Mouse (Mus musculus) v-Abl transformed pro-B cells (cell line): ENCODE measurements at regions not wholly inside any gene's neighbourhood (a gene's known extent, or its start where the extent isn't known, plus 50 kb on each side); places are given as distances from the start of the nearest gene placed in this dataset.

ENCODE experiments used
- in situ Hi-C, 2 experiments: fragments of 400-800 bp; cut with MboI; formaldehyde crosslinking; loops; one replicate each; pipeline ENCODE4 v1.15.1; 2025; ENCODE audit not compliant: unreplicated experiment in 2 of 2

DNA sequence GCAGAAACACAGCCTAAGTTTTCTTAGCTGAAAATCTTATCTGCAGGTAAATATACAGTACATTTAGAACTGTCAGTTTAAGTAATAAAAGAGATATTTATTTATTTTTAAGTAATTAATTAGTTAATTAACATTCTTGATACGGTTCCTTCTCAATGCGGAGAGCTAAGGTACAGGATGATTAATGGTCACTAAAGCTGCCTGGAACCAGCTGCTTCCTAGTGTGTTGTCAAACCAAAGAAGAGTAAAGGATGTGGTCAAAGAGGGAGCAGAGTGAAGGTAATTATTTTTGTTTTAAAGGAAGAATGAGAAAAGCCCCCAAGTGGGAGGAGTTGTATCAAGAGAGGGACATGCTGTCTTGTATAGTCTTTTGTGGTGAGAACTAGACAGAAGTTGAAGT lies 341.8 kb downstream of the Igsf11 start:
- in situ Hi-C loops: no loop called here

DNA sequence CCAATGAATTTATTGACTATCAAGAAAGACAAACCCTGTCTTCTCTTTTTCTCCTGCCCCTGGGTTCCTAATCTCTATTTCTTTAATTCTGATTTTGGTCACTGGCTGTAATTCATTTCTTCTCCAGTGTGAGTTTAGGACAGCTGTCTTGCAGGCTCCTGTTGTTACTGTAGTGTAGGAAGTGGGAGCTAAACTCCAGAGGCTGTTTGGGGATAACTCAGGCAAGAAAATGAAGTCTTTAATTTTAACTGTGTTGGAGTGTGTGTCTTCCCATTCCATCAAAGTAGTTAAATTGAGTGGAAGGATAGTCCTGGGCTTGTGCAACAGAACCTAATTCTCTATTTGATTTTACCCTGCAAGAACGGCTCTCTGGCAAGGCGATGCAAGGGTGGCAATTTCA lies 381.0 kb downstream of the Igsf11 start:
- in situ Hi-C loops: no loop called here

DNA sequence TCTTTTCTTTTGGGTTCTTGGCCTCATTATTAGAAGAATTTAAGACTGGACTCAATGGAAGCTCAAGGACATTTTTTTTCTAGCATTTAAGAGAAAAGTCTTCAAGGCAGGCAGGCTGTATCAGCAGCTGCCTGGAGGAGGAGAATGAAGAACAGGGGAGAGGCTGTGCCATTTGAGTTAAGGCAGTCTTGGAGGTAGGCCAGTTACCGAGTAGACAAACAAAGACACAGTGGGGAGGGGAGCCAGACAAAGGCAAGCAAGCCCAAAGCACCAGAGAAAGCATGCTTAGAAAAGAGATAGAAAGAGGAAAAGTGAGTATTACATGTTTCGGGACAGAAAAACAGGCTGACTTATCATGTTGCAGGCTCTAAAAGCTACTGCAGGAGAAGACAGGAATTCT lies 392.0 kb downstream of the Igsf11 start:
- in situ Hi-C loops: no loop called here

DNA sequence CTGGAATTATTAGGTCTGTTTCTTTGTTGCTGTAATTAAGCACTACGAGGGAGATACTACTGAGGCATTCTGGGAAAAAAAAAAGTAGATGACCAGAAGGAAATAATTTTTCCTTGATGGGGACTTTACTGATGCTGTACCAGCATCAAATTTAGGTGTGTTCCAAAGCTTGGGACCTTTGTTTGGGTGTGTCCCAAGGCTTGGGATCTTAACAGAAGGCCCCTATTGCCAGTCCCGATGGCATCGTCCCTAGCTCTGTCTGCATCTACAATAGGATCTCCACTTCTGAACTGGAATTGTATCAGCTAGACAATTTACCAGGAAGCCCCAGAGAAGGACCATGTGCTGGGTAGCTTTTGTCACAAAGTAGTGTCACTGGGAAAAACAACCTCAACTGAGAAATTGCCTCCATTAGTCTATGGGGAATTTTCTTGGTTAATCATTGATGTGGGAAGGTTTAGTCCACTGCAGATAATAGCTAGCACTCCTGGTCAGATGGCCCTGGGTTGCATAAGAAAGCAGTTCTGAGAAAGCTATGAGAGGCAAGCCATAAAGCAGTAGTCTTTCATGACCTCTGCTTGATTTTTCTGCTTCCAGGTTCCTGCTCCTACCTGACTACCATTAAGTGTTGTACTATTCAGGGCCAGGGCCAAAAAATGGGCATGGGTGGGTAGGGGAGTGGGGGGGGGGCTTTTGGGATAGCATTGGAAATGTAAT lies 392.7 kb downstream of the Igsf11 start:
- in situ Hi-C loops: no loop called here

DNA sequence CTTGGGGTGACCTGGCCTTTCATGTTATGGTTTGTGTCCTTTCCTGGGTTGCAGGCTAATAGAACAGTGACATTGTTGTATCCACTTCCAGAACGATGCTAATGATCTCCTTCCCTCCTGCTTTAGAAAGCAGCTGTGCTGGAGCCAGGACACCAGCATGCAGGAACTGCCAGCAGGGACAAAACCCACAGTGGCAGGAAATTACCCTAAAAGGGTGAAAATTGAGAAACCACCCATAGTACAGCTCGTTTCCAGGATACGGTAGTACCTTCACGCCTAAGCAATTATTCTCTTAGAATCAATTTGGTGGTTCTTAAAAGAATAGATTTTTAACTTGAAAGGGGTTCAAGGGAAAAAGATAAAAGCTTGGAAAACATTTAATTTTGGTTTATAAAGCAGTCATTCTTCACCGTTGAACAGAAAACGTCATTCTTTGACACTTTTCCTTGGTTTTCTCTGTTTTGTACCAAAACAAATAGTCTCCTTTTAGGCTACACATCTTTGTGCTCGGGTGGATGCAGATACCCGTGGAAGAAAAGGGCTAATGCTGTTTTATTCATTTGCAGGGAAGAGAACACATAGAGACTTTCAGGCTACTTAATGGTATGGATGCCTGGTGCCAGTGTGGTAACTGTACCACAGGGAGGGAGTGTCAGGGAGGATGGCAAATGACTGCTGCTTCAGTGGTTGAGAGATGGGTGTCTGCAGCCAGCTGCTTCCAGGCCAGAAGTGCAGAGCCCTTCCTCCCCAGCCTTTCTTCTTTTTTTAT lies 394.5 kb downstream of the Igsf11 start:
- in situ Hi-C loops: no loop called here

DNA sequence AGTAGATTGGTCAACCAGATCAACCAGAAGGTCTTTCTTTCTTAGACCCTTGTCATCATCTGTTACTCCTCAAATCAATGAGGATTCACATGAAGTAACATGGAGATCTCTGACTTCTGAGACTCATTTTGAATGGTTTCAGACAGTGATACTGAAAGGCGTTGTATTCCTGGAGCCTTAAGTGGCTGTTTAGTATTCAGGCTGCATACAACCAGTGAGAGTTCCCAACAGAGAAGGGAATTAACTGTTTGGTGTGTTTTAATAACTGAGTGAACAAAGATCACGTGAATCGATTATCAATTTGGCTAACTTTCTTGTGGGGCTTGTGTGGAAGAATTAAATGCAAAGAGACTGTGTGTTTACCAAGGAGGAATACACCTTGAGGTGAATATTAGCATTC lies 406.4 kb downstream of the Igsf11 start:
- in situ Hi-C loops: no loop called here

DNA sequence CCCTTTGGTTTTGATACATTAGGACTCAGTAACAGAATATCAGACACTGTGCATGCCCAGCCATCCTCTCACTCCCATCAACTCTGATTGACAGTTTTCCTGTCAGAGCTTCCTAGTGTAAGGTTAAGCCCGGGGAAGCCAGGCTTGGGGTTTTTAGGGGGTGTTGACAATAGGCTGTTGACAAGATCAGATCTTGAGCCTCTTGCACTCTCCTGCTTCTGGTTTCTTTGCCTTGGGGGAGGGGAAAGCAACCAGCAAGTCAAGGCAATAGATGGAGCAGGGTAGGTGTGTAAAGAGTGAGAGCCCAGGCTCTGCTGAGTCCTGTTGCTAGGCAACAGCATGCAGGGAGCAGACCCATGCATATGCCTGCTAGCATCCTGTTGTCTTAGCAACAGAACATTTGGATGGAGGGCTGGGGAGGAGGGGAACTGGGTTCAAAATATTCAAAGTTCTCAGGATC lies 410.5 kb downstream of the Igsf11 start:
- in situ Hi-C loops: loop anchor here in 1 of 2 experiments (25.0 kb wide), 2 partner anchors 1834 to 1934 kb away; no protein-coding TSS in a partner anchor

DNA sequence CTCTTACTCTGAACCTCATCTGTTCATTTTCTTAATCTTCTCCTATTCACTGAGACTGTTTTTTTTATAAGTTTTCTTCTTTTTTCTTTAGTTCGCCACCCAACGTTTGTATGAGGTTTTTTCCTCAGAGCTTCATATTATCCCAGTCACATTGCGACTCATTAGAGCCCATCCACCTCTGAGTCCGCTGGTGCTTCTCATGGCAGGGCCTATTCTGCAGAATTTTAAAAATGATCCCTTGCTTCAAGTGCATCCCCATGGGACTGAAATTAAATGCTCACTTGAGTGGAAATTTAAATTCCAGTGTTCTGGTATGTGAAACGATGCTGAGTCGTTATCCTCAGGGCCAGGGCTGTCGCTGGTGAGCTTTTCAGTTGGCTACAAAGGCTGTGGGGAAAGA lies 410.9 kb downstream of the Igsf11 start:
- in situ Hi-C loops: loop anchor here in 1 of 2 experiments (25.0 kb wide), 2 partner anchors 1834 to 1934 kb away; no protein-coding TSS in a partner anchor

DNA sequence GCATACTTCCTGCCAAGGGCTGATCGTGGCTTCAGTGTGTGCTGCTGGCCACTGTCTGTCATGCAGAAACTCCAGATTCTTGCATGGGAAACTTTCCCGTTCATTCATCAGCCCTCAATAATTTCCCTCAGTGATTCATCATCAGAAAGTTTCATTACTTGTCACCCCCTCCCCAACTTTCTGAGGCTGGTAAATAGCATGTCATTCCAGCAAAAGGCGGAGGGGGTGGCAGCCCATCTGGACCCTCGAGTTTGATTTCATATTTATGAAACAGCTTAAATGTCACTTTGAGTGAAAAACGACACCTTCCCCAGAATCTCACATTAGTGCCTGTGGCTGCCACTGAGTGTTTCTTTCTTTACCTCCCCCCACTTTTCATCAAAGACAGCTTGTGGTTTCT lies 415.5 kb downstream of the Igsf11 start:
- in situ Hi-C loops: loop anchor here in 1 of 2 experiments (25.0 kb wide), 2 partner anchors 1829 to 1929 kb away; no protein-coding TSS in a partner anchor

DNA sequence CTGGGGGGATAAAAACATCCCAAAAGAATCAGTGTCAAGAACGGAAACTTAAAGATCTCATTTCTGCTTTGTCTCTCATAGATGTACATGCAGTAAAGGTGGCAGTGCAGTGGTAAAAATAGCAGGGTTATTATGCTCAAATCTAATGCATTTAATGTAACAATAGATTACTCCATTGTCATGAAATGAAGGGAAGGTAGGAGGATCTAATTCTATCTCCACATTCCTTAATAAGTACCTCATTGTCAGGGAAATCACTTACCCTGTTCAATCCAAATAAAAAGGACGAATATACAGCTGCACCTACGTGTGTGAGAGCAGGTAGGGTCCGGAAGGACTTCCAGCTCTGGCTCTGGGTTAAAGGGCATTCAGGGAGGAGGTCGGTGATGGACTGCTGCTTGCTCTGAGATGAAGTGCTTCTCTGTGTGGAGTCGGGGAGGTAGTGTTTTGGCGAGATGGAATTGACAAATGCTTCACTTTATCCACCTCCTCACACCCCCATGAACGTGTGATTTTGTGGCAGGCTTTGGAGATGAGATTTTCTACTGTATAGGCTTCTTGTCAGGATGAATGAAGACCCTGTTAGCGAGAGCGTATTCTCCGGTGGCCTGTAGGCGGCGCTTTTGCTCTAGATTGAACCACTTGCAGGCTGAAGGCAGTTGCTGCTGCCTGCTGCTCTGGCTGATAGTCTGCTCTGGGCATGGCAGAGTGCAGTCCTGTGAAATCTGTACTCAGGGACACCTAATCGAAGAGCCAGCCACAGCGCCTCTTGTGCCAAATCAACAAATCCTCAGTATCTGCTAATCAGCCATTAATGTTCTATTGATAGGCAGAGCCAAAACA lies 424.5 kb downstream of the Igsf11 start:
- in situ Hi-C loops: loop anchor here in 1 of 2 experiments (25.0 kb wide), 2 partner anchors 1820 to 1920 kb away; no protein-coding TSS in a partner anchor

DNA sequence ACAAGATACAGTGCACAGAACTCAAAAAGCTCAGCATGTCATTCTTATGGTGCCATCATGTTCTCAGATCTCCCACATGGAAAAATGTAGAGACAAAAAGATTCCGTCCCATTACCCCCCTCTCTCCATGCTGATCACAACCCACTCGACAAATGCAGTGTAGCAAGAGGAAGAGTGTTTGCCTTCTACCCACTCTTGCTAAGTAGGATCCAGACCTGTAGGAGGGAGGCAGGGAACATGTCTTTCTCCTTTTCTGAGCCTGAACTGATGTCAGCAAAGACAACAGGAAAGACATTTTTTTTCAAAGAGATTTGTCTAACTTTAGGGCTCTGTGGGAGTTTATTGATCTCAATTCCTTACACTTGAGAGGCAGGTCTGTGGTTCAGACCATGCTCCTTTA lies 433.2 kb downstream of the Igsf11 start:
- in situ Hi-C loops: loop anchor here in 1 of 2 experiments (25.0 kb wide), 1 partner anchor 1437 kb away; no protein-coding TSS in a partner anchor

DNA sequence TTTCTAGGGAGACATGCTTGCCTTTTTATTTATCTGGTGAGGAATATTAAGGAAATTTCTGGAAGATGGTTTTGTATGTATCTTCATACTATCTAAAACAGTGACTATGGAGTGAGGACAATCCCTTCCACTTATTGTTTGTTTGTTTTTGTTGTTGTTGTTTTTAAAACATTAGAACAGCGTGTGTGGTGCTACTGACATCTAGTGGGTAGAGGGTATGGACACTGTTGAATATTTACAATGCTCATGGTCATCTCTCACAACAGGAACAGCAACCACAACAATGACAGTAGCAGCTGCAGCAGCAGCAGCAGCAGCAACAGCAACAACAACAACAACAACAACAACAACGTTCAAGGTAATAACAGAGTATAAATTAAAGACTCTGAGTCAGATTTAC lies 471.2 kb downstream of the Igsf11 start:
- in situ Hi-C loops: no loop called here

DNA sequence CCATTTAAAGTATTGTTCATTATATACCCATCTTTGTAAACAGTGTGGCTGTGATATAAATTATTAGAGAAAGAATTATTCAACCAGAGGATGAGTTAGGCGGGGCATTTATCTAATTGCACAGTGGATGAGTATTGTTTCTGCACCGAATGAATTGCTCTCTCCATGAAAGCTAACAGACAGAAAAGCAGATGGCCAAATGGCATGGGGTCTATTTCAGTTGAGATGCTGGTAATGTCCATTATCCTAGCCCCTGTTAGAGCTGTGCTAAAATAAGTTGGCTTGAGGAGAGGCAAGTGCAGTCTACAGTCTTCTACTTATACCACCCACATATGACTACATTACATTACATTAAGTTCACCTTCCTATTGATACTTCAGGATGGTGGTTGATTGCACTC lies 475.8 kb downstream of the Igsf11 start:
- in situ Hi-C loops: no loop called here

DNA sequence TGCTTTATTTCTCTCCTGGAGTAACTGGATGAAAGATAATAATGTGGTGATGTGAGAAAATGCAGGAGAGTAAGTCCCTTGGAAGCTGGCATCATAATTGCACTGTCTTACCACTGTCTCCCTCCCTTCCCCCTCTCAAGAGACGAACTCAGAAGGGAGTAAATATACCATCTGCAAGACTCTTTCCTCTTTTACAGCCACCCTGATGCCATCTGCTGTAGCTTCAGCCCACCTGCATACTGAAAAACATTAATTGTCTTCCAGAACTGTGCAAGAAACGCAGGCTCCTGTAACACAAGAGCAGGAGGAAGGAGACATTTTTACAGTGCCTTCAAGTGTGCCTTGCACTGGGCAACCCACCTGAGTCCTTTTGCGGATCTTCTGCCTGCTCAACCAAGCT lies 482.1 kb downstream of the Igsf11 start:
- in situ Hi-C loops: no loop called here

DNA sequence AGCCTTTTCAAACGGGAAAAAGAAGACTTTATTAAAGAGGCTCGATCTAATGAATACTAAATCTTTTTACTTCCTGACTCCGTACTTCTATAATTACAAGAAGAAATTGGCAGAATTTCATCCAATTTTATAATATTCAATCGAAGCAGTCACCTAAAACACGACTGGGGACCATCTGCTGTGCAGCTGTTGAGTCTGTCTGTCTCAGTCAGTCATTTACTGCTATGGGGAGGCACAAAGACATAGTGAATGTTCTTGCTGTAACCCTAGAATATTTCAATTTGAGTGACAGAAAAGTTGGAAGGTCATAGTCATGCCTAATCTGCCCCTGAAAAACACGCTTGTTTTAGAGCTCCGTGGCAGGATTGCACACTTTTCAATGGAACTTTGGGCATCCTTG lies 487.5 kb downstream of the Igsf11 start:
- in situ Hi-C loops: no loop called here

DNA sequence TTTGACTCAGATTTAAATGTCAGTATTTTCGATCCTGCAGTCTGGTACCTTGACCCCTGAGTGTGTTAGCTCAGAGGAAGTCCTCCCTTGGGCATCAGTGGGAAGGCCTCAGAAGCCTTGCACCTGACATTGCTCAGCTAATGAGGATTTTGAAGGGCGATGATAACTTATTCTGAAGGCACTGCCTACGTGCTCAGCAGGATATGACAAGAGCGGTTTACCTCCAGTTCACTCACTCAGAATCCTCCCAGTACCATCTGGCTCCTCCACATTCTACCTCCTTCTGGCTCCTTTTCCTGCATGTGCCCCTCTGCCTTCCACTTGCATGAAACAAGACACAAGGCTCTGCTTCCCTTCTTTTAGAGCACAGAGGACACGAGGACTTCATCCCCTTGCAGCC lies 497.5 kb downstream of the Igsf11 start:
- in situ Hi-C loops: no loop called here

DNA sequence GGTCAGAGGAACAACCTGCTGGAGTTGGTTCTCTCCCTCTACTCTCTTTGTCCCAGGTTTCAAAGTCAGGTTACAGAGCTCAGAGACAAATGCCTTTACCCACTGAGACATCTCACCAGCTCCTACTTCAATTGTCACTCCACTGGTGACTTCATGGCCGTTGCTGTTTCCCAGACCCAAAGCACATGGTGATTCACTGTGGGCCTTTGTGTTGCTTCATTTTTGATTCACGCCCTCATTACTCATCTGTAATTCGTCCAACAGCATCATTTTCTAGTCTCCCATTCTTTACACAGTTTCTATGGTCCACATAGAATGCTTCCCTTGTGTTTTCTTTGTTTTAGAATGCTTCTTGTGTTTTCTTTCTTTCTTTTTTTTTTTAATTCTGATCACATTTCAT lies 498.2 kb downstream of the Igsf11 start:
- in situ Hi-C loops: no loop called here

DNA sequence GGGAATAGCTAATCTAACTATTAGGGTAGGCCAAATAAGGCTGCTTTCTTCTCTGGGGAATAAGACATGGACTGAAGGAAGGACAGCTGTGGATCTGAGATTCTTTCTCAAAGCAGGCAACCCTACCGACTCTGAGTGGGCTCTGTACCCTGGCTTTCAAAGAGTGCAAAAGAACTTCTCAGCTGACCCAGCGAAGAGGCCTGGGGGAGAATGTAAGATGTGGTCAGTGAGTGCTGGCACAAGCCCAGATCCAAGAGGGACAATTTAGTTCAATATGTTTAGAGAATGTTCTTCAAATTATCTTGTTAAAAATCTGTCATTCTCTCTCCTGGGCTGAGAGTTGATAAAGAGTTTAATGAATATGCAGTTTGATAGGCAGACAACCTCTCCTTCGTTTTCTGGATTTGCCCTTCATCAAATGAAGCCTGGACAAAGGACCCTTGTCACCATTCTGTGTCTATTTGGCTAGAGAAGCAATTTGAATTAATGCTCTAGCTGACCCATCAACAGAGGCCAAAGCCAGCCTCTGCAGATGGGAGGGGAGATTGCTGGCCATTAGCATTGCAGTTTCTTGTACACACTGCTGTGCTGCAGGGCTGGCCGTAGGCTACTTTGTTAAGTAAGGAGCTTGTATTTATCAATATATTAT lies 509.8 kb downstream of the Igsf11 start:
- in situ Hi-C loops: no loop called here

DNA sequence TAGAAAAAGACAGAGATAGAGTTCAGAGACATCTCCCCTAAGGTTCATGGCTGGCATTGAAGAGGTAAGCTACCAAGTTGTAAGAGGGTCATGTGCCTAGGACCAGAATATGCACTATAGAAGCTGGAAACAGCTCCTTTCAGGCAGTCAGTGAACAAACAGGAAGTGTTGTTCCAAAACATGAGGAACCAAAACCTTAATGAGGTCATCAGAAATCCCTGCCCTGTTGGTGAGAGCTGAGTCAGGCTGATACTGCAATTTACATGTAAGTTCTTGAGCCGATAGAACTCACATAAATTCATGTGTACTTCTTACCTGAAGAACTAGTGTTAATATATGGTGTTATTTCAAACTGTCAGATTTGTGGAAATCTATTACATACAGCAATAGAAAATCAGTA lies 539.1 kb downstream of the Igsf11 start:
- in situ Hi-C loops: no loop called here

DNA sequence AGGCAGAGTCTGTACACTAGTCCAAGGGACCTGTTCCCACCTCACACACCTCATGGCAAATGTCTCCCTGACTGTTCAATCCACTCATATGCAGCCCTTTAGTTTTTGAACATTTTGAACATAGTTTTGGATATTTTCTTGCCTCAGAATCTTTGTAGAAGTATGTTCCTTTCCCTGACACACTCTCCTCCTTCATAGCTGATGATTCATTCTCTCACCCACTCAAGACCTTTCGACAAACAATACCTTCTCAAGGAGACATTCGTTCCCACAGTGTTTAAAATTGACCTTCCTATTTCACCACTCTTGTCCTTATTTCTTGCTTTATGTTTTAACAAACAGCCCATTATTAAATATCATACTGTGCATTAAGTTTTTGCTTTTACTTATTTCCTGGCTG lies 538.4 kb upstream of the Lsamp start:
- in situ Hi-C loops: no loop called here
